In the genomic region with DNA sequence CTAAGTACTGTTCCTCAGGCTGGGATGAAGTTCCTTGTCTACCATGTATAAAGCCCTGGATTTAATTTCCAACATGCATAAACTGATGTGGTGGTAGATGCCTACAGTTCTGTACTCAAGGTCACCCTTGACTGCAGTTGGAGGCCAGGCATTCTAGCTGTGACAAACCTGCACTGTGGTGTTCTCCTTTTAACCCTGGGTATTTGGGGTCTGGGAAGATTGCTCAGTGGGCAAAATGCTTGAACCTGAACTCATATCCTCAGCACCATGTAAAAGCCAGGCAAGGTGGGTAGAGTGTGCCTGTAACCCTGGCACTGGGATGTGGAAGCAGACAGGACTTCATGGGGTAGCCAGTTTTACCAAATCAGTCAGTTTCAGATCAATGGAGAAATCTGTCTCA, we compare ENCODE assay signal across 13 mouse cellular contexts.
"Had no signal": no experiment of that assay in that cellular context is flagged by ENCODE, and none has a peak within 500 bp of the region (broad histone marks: within the 10 kb centered on the region; RNA-seq: fewer than 3 reads in every experiment).

No protein-coding gene starts in this region.

- ATAC-seq: midbrain, embryonic 16.5 days had no signal

- H3K4me2 ChIP-seq: limb, embryonic 12.5 days; midbrain, embryonic 12.5 days; neural tube, embryonic 13.5 days; stomach, embryonic 15.5 days had no signal

- H3K4me3 ChIP-seq: limb, embryonic 12.5 days; midbrain, embryonic 12.5 days; neural tube, embryonic 13.5 days; stomach, embryonic 15.5 days had no signal

- H3K36me3 ChIP-seq: limb, embryonic 12.5 days; midbrain, embryonic 12.5 days; neural tube, embryonic 13.5 days; stomach, embryonic 15.5 days had no signal

- H3K9ac ChIP-seq: limb, embryonic 12.5 days; liver, embryonic 14.5 days; midbrain, embryonic 12.5 days; neural tube, embryonic 13.5 days; stomach, embryonic 15.5 days had no signal

- H3K27me3 ChIP-seq: stomach, embryonic 15.5 days had no signal

- DNase-seq: kidney, adult 11 months; kidney, adult 9 months; liver; lung, adult 2 months; lung, postnatal 10 days; retina, postnatal 1 day; right cerebral cortex, postnatal 4 days had no signal

- H3K9me3 ChIP-seq: limb, embryonic 12.5 days; midbrain, embryonic 12.5 days; neural tube, embryonic 13.5 days; stomach, embryonic 15.5 days had no signal

- H3K27ac ChIP-seq: limb, embryonic 12.5 days; liver, embryonic 14.5 days; midbrain, embryonic 12.5 days; neural tube, embryonic 13.5 days had no signal
